Comparison of ENCODE assay signal across 22 mouse cellular contexts in genomic region chr13:119916449-119916848, GRCm38 (mm10). TPM values are rescaled to one million over a fixed set of nuclear protein-coding genes. Genes with fewer than 3 reads are reported as not detected.
DNase-seq lines count a peak whose midpoint lies in the region; ATAC-seq and TF ChIP-seq lines count a peak whose summit lies in the region.
"Not testable (repeated sequence)": the region's sequence is repeated elsewhere in the genome, so short reads cannot be mapped to it uniquely, and the experiment has no call there.
"Had no signal": no experiment of that assay in that cellular context is flagged by ENCODE, and none has a peak within 500 bp of the region (broad histone marks: within the 10 kb centered on the region; RNA-seq: fewer than 3 reads in every experiment).

No protein-coding gene starts in this region.

- not testable (repeated sequence) for H3K4me3 ChIP-seq in spleen, adult 2 months (ENCODE audit: extremely low read depth, insufficient read depth, insufficient read length)

- H3K27ac ChIP-seq in spleen, adult 2 months (ENCODE audit: insufficient read depth, low read length) = peak overlapping the region; percentile 74

- DNase-seq in A20 (ENCODE audit: low read depth, low spot score) = peak; percentile 79
- DNase-seq in heart, adult 11 months = peak; percentile 22
- peak in 1 of 2 experiments; percentile 5 for DNase-seq in spleen, adult 2 months (ENCODE audit: low read depth in 1 of 2, low spot score in 2 of 2)
- DNase-seq in splenic B cell, adult 2 months (ENCODE audit: low read depth, low spot score) = peak; percentile 50

- not testable (repeated sequence) for H3K4me1 ChIP-seq in spleen, adult 2 months (ENCODE audit: control insufficient read depth, insufficient read depth, insufficient read length)

- not testable (repeated sequence) for H3K36me3 ChIP-seq in spleen, adult 2 months (ENCODE audit: control insufficient read depth, insufficient read depth, low read length); splenic B cell, adult 2 months (ENCODE audit: control insufficient read depth, insufficient read depth, low read length, poor library complexity, severe bottlenecking)

- 9% methylated on average over 2 of the region's 2 CpGs for WGBS in spleen, adult 2 months

- TF ChIP-seq CTCF in spleen, adult 2 months (IDR thresholded peaks at IDR 0.05; ENCODE audit: extremely low read depth, insufficient read depth, insufficient read length, insufficient replicate concordance) = not testable (repeated sequence)

- not testable (repeated sequence) for TF ChIP-seq POLR2A in spleen, adult 2 months (IDR thresholded peaks at IDR 0.05; ENCODE audit: low read depth, low read length)

- not testable (repeated sequence) for H3K27me3 ChIP-seq in spleen, adult 2 months (ENCODE audit: control insufficient read depth, insufficient read depth, low read length); splenic B cell, adult 2 months (ENCODE audit: control insufficient read depth, insufficient read depth, low read length, poor library complexity, severe bottlenecking)

- ATAC-seq in common myeloid progenitor, adult 5-6 weeks (replicated peaks; ENCODE audit: low read depth, poor library complexity, severe bottlenecking) = peak; percentile 56
- ATAC-seq in megakaryocyte progenitor cell, adult 5-6 weeks (replicated peaks; ENCODE audit: poor library complexity) = peak; percentile 60

RNA-seq across cellular contexts. Expression of gene Gm21761, which starts 12.6 kb away (rescaled TPM):
- 0.59 TPM in 1 of 2 replicates, not detected in the other for total RNA-seq in common myeloid progenitor, adult 5-6 weeks (2017)
- total RNA-seq in megakaryocyte progenitor cell, adult 5-6 weeks (2015) = not detected in 2 replicates
- not detected in 2 replicates for total RNA-seq in megakaryocyte progenitor cell, adult 5-6 weeks (2017)
- not detected in 2 replicates for polyA plus RNA-seq in spleen, adult 2 months (2012; rRNA removed)
- total RNA-seq: adrenal gland, adult 18-20 months; adrenal gland, adult 8-10 months; adrenal gland, postnatal 14 days; adrenal gland, postnatal 36 days had no signal
- polyA plus RNA-seq: activated CD4-positive, CD25-positive, alpha-beta regulatory T cell, adult 4 months; cerebellum, adult 2 months; embryonic facial prominence, embryonic 11.5 days; embryonic facial prominence, embryonic 13.5 days; embryonic facial prominence, embryonic 15.5 days; erythroblast, embryonic 14.5 days; forebrain, embryonic 10.5 days; forebrain, embryonic 12.5 days; forebrain, embryonic 14.5 days; forebrain, embryonic 16.5 days; G1E had no signal

RNA-seq across cellular contexts. Expression of gene Tcstv1, which starts 21.9 kb away (rescaled TPM):
- not detected in 2 replicates for total RNA-seq in common myeloid progenitor, adult 5-6 weeks (2017)
- not detected in 2 replicates for total RNA-seq in megakaryocyte progenitor cell, adult 5-6 weeks (2015)
- not detected in 2 replicates for total RNA-seq in megakaryocyte progenitor cell, adult 5-6 weeks (2017)
- polyA plus RNA-seq in spleen, adult 2 months (2012; rRNA removed) = not detected in 2 replicates
- total RNA-seq: adrenal gland, adult 18-20 months; adrenal gland, adult 8-10 months; adrenal gland, postnatal 14 days; adrenal gland, postnatal 36 days; G1E had no signal
- polyA plus RNA-seq: activated CD4-positive, CD25-positive, alpha-beta regulatory T cell, adult 4 months; cerebellum, adult 2 months; embryonic facial prominence, embryonic 11.5 days; embryonic facial prominence, embryonic 13.5 days; embryonic facial prominence, embryonic 15.5 days; erythroblast, embryonic 14.5 days; forebrain, embryonic 10.5 days; forebrain, embryonic 12.5 days; forebrain, embryonic 14.5 days; forebrain, embryonic 16.5 days; G1E; Patski had no signal

RNA-seq across cellular contexts. Expression of gene B020031M17Rik, which starts 34.2 kb away (rescaled TPM):
- not detected in 2 replicates for total RNA-seq in common myeloid progenitor, adult 5-6 weeks (2017)
- total RNA-seq in megakaryocyte progenitor cell, adult 5-6 weeks (2015) = not detected in 2 replicates
- not detected in 2 replicates for total RNA-seq in megakaryocyte progenitor cell, adult 5-6 weeks (2017)
- 0.37 TPM in 1 of 2 replicates, not detected in the other for polyA plus RNA-seq in spleen, adult 2 months (2012; rRNA removed)
- total RNA-seq: adrenal gland, adult 18-20 months; adrenal gland, adult 8-10 months; adrenal gland, postnatal 14 days; adrenal gland, postnatal 36 days; G1E had no signal
- polyA plus RNA-seq: activated CD4-positive, CD25-positive, alpha-beta regulatory T cell, adult 4 months; cerebellum, adult 2 months; embryonic facial prominence, embryonic 11.5 days; embryonic facial prominence, embryonic 13.5 days; embryonic facial prominence, embryonic 15.5 days; erythroblast, embryonic 14.5 days; forebrain, embryonic 10.5 days; forebrain, embryonic 12.5 days; forebrain, embryonic 14.5 days; forebrain, embryonic 16.5 days; G1E had no signal
